Mouse (Mus musculus): Measurements from ENCODE around the gene Cln3.

Gene Cln3

GRCm38 (mm10) chr7:126523316-126523715, 62.3 kb downstream of the Cln3 start:
- no peak for DNase-seq (ENCODE audit: low spot score in 2 of 2)

Measured in urinary bladder, adult 18-20 months (tissue).